Mouse (Mus musculus) liver, adult 2 months (tissue): ENCODE data around the gene Eif2ak3.

Experiments
- CTCF ChIP-seq: fragments of 200-500 bp; IDR thresholded peaks from 2 replicates; pipeline ENCODE4 v1.5.1; 2011; ENCODE audit warnings: low read depth, low read length, control low read depth
- POLR2A ChIP-seq: fragments of 200-500 bp; IDR thresholded peaks from 2 replicates; pipeline ENCODE4 v1.6.1; 2011; ENCODE audit warnings: low read length, control low read depth; ENCODE audit not compliant: insufficient read depth; ENCODE audit errors: extremely low read depth

- TF ChIP-seq CTCF (no peak), POLR2A (no peak)
Measured at GRCm38 (mm10) chr6:70855529-70856309, 11.4 kb downstream of the Eif2ak3 start.
